Mouse (Mus musculus) embryonic facial prominence, embryonic 14.5 days (tissue): Measurements from ENCODE around the gene Fam187a. TPM values are rescaled to one million over a fixed set of nuclear protein-coding genes. Genes with fewer than 3 reads are reported as not detected.

ENCODE experiments used
- ATAC-seq: fragments of 200-750 bp; cut with Nextera tagmentation; 2 replicates; pipeline ENCODE4 v1.8.0; 2017; ENCODE audit warnings: low read depth, moderate number of reproducible peaks, moderate TSS enrichment
- DNase-seq: peaks from one replicate; pipeline ENCODE4 v3.0.0-alpha.2; 2015; ENCODE audit warnings: low spot score
- H3K27ac ChIP-seq: fragments of 300-500 bp; sonication (generic); replicated peaks from 2 replicates; pipeline ENCODE4 v1.5.1; 2014; ENCODE audit warnings: low read depth, mild to moderate bottlenecking, low read length, moderate library complexity
- H3K27me3 ChIP-seq: fragments of 300-500 bp; sonication (generic); replicated peaks from 2 replicates; pipeline ENCODE4 v1.6.1; 2014; ENCODE audit warnings: low read length; ENCODE audit not compliant: control insufficient read depth, insufficient read depth
- H3K36me3 ChIP-seq: fragments of 300-500 bp; sonication (generic); 2 replicates; pipeline ENCODE4 v1.6.1; 2014; ENCODE audit warnings: low read length, mixed read lengths; ENCODE audit not compliant: control insufficient read depth, insufficient read depth
- H3K4me1 ChIP-seq: fragments of 300-500 bp; sonication (generic); 2 replicates; pipeline ENCODE4 v1.6.1; 2014; ENCODE audit warnings: antibody characterized with exemption, low read length; ENCODE audit not compliant: control insufficient read depth, insufficient read depth
- H3K4me2 ChIP-seq: fragments of 300-500 bp; sonication (generic); 2 replicates; pipeline ENCODE4 v1.6.1; 2014; ENCODE audit warnings: low read depth, mild to moderate bottlenecking, low read length, moderate library complexity, mixed read lengths
- H3K4me3 ChIP-seq: fragments of 300-500 bp; sonication (generic); 2 replicates; pipeline ENCODE4 v1.5.1; 2014; ENCODE audit warnings: low read depth, mild to moderate bottlenecking, low read length
- H3K9ac ChIP-seq: fragments of 300-500 bp; sonication (generic); 2 replicates; pipeline ENCODE4 v1.6.1; 2014; ENCODE audit warnings: low read depth, mild to moderate bottlenecking, low read length, moderate library complexity, mixed read lengths
- H3K9me3 ChIP-seq: fragments of 300-500 bp; sonication (generic); 2 replicates; pipeline ENCODE4 v1.6.1; 2016; ENCODE audit warnings: low read length; ENCODE audit not compliant: control insufficient read depth
- WGBS: fragments of 180-500 bp; shearing (Covaris S2); extraction: QIAGEN DNeasy Blood & Tissue Kit; methylation state at CpG from one replicate; pipeline ENCODE4 v1.1.7; 2014; 5-methylcytosine and 5-hydroxymethylcytosine counted together
- polyA plus RNA-seq: library from polyadenylated mRNA; unstranded; fragments of >200 nt; fragmentation: Nextera tagmentation; extraction: Ambion mirVana; gene quantifications from 2 replicates; pipeline ENCODE4 v1.2.1, GENCODE M21; 2014

The Fam187a gene
- polyA plus RNA-seq, 1 experiment from 2014 or later: not detected

- DNase-seq: peak; percentile 99
Measured at GRCm38 (mm10) chr11:102924557-102925350, 39.8 kb downstream of the Fam187a start, which contains the start of gene Kif18b. Gene Kif18b (minus strand): TSS chr11:102925124.

GRCm38 (mm10) chr11:102925351-102925717, 40.4 kb downstream of the Fam187a start:
- WGBS: 2% methylated on average over 10 of the region's 10 CpGs
- ATAC-seq (peak; percentile 31), DNase-seq (no peak)
- peaks cover 14% of the 10 kb centered on the region; the same call in 1 of the 2 replicates for H3K36me3 ChIP-seq
- peak overlapping the region; percentile 71 for H3K4me3 ChIP-seq
- peak overlapping the region; percentile 64 for H3K9ac ChIP-seq
- no peaks in the 10 kb centered on the region for H3K27me3 ChIP-seq
- peak overlapping the region; percentile 71 for H3K4me2 ChIP-seq
- no peaks in the 10 kb centered on the region for H3K9me3 ChIP-seq
- H3K4me1 ChIP-seq: 0 out of 2 replicates have a peak, but pooled peaks cover 4% of the 10 kb centered on the region
- peak overlapping the region; percentile 94 for H3K27ac ChIP-seq

More at GRCm38 (mm10) chr11:102924557-102925350, 39.8 kb downstream of the Fam187a start, which contains the start of gene Kif18b:
- peak within 1 kb of the TSS; percentile 71 for H3K4me2 ChIP-seq
- H3K27ac ChIP-seq: peak within 1 kb of the TSS; percentile 94
- H3K36me3 ChIP-seq: peaks cover 14% of the 10 kb centered on the region; the same call in 1 of the 2 replicates
- 0 out of 2 replicates have a peak, but pooled peaks cover 4% of the 10 kb centered on the region for H3K4me1 ChIP-seq
- no peaks in the 10 kb centered on the region for H3K27me3 ChIP-seq
- peak within 1 kb of the TSS; percentile 64 for H3K9ac ChIP-seq
- ATAC-seq: peak; percentile 94
- no peaks in the 10 kb centered on the region for H3K9me3 ChIP-seq
- under 1% methylated on average over 59 of the region's 62 CpGs for WGBS
- peak within 1 kb of the TSS; percentile 71 for H3K4me3 ChIP-seq

- DNase-seq (peak; percentile 13), ATAC-seq (no peak)
- no peaks in the 10 kb centered on the region for H3K36me3 ChIP-seq
- H3K9me3 ChIP-seq: no peaks in the 10 kb centered on the region
- H3K4me2 ChIP-seq: no peak overlapping the region
- H3K27me3 ChIP-seq: peaks cover 4% of the 10 kb centered on the region; the same call in 1 of the 2 replicates
- WGBS: 89% methylated on average over 10 of the region's 10 CpGs
- no peak overlapping the region for H3K4me3 ChIP-seq
- no peaks in the 10 kb centered on the region for H3K4me1 ChIP-seq
- H3K9ac ChIP-seq: no peak overlapping the region
- no peak overlapping the region for H3K27ac ChIP-seq
Measured at GRCm38 (mm10) chr11:102930672-102931071, 45.7 kb downstream of the Fam187a start.

GRCm38 (mm10) chr11:102936272-102936671, 51.3 kb downstream of the Fam187a start:
- ATAC-seq (no peak), DNase-seq (no peak)
- peaks cover 14% of the 10 kb centered on the region for H3K4me1 ChIP-seq
- H3K4me2 ChIP-seq: no peak overlapping the region
- H3K27ac ChIP-seq: no peak overlapping the region
- H3K27me3 ChIP-seq: peaks cover 23% of the 10 kb centered on the region
- 35% methylated on average over 4 of the region's 4 CpGs for WGBS
- no peak overlapping the region for H3K4me3 ChIP-seq
- H3K9me3 ChIP-seq: no peaks in the 10 kb centered on the region
- no peaks in the 10 kb centered on the region for H3K36me3 ChIP-seq
- H3K9ac ChIP-seq: no peak overlapping the region

Other genes with a start within 250 kb of the Fam187a start
- 0.95 and 1.3 TPM in 2 replicates for gene Meioc, start 221.5 kb upstream of the Fam187a start, polyA plus RNA-seq
- 41.1 and 47.9 TPM in 2 replicates for gene Ccdc43, start 187.4 kb upstream of the Fam187a start, polyA plus RNA-seq
- gene Adam11, start 123.7 kb upstream of the Fam187a start, polyA plus RNA-seq: 8.1 and 9.3 TPM in 2 replicates
- 46.0 and 49.6 TPM in 2 replicates for gene Gjc1, start 65.5 kb upstream of the Fam187a start, polyA plus RNA-seq
- gene Higd1b, start 49.3 kb upstream of the Fam187a start, polyA plus RNA-seq: 0.79 and 1.3 TPM in 2 replicates
- 130 and 154 TPM in 2 replicates for gene Eftud2, start 4.2 kb upstream of the Fam187a start, polyA plus RNA-seq
- 1.0 and 2.3 TPM in 2 replicates for gene Ccdc103, start 4.0 kb upstream of the Fam187a start, polyA plus RNA-seq
- 0.31 and 0.45 TPM in 2 replicates for gene Gfap, start 15.7 kb downstream of the Fam187a start, polyA plus RNA-seq
- 6.6 and 7.0 TPM in 2 replicates for gene Kif18b, start 40.0 kb downstream of the Fam187a start, polyA plus RNA-seq
- 1.8 and 2.7 TPM in 2 replicates for gene C1ql1, start 61.5 kb downstream of the Fam187a start, polyA plus RNA-seq
- 55.5 and 60.0 TPM in 2 replicates for gene Nmt1, start 143.0 kb downstream of the Fam187a start, polyA plus RNA-seq
- 138 and 153 TPM in 2 replicates for gene Dcakd, start 143.2 kb downstream of the Fam187a start, polyA plus RNA-seq
- gene Plcd3, start 216.5 kb downstream of the Fam187a start, polyA plus RNA-seq: 3.0 and 3.2 TPM in 2 replicates
- gene Acbd4, start 216.5 kb downstream of the Fam187a start, polyA plus RNA-seq: 15.0 and 21.4 TPM in 2 replicates
- gene Hexim1, start 231.1 kb downstream of the Fam187a start, polyA plus RNA-seq: 7.3 and 8.9 TPM in 2 replicates
- 6.8 and 9.5 TPM in 2 replicates for gene Hexim2, start 247.3 kb downstream of the Fam187a start, polyA plus RNA-seq